Mouse (Mus musculus): ENCODE results near the gene Agtr1a. TPM values are rescaled to one million over a fixed set of nuclear protein-coding genes. Genes with fewer than 3 reads are reported as not detected.

The Agtr1a gene
- polyA plus RNA-seq, 1 experiment = 22.1 TPM

GRCm38 (mm10) chr13:30362048-30362447 is 25.8 kb downstream of the Agtr1a start:
- 91% methylated on average over 6 of the region's 6 CpGs for WGBS

GRCm38 (mm10) chr13:30364097-30364625 is 27.9 kb downstream of the Agtr1a start:
- TF ChIP-seq CTCF (IDR thresholded peaks at IDR 0.05; ENCODE audit: extremely low read depth, insufficient read depth, insufficient read length, insufficient replicate concordance) (no peak), POLR2A (IDR thresholded peaks at IDR 0.05; ENCODE audit: low read depth, low read length) (no peak)
- no peak for DNase-seq (ENCODE audit: low read depth in 1 of 2, low spot score in 2 of 2)
- no peaks in the 10 kb centered on the region for H3K36me3 ChIP-seq (ENCODE audit: control insufficient read depth, insufficient read depth, low read length)
- H3K27me3 ChIP-seq (ENCODE audit: control insufficient read depth, insufficient read depth, low read length) = no peaks in the 10 kb centered on the region; the same call in 1 of the 2 replicates
- H3K4me3 ChIP-seq (ENCODE audit: extremely low read depth, insufficient read depth, insufficient read length) = no peak overlapping the region
- 78% methylated on average over 11 of the region's 11 CpGs for WGBS
- no peaks in the 10 kb centered on the region for H3K4me1 ChIP-seq (ENCODE audit: control insufficient read depth, insufficient read depth, insufficient read length)
- no peak overlapping the region for H3K27ac ChIP-seq (ENCODE audit: insufficient read depth, low read length)

More at GRCm38 (mm10) chr13:30362048-30362447, 25.8 kb downstream of the Agtr1a start:
- TF ChIP-seq POLR2A (IDR thresholded peaks at IDR 0.05; ENCODE audit: low read depth, low read length) (no peak), CTCF (IDR thresholded peaks at IDR 0.05; ENCODE audit: extremely low read depth, insufficient read depth, insufficient read length, insufficient replicate concordance) (no peak)
- Histone ChIP-seq H3K4me1 (ENCODE audit: control insufficient read depth, insufficient read depth, insufficient read length) (no peaks in the 10 kb centered on the region), H3K27ac (ENCODE audit: insufficient read depth, low read length) (no peak overlapping the region), H3K4me3 (ENCODE audit: extremely low read depth, insufficient read depth, insufficient read length) (no peak overlapping the region), H3K27me3 (ENCODE audit: control insufficient read depth, insufficient read depth, low read length) (no peaks in the 10 kb centered on the region; the same call in 1 of the 2 replicates), H3K36me3 (ENCODE audit: control insufficient read depth, insufficient read depth, low read length) (no peaks in the 10 kb centered on the region)
- no peak for DNase-seq (ENCODE audit: low read depth in 1 of 2, low spot score in 2 of 2)

GRCm38 (mm10) chr13:30364780-30365179 is 28.5 kb downstream of the Agtr1a start:
- H3K4me1 ChIP-seq (ENCODE audit: control insufficient read depth, insufficient read depth, insufficient read length) = no peaks in the 10 kb centered on the region
- H3K36me3 ChIP-seq (ENCODE audit: control insufficient read depth, insufficient read depth, low read length) = no peaks in the 10 kb centered on the region
- no peak overlapping the region for H3K4me3 ChIP-seq (ENCODE audit: extremely low read depth, insufficient read depth, insufficient read length)
- H3K27me3 ChIP-seq (ENCODE audit: control insufficient read depth, insufficient read depth, low read length) = no peaks in the 10 kb centered on the region; the same call in 1 of the 2 replicates
- no peak for TF ChIP-seq POLR2A (IDR thresholded peaks at IDR 0.05; ENCODE audit: low read depth, low read length)
- no peak for TF ChIP-seq CTCF (IDR thresholded peaks at IDR 0.05; ENCODE audit: extremely low read depth, insufficient read depth, insufficient read length, insufficient replicate concordance)
- WGBS = 81% methylated on average over 9 of the region's 9 CpGs
- H3K27ac ChIP-seq (ENCODE audit: insufficient read depth, low read length) = peak overlapping the region; percentile 12; the same call in 1 of the 2 replicates
- DNase-seq (ENCODE audit: low read depth in 1 of 2, low spot score in 2 of 2) = no peak

- no peaks in the 10 kb centered on the region; the same call in 1 of the 2 replicates for H3K27me3 ChIP-seq (ENCODE audit: control insufficient read depth, insufficient read depth, low read length)
- 70% methylated on average over 2 of the region's 2 CpGs for WGBS
- no peak for DNase-seq (ENCODE audit: low read depth in 1 of 2, low spot score in 2 of 2)
Observed at GRCm38 (mm10) chr13:30365378-30365777, 29.1 kb downstream of the Agtr1a start.

GRCm38 (mm10) chr13:30368116-30368515 is 31.9 kb downstream of the Agtr1a start:
- WGBS = 73% methylated on average over 8 of the region's 8 CpGs
- no peaks in the 10 kb centered on the region; the same call in 1 of the 2 replicates for H3K27me3 ChIP-seq (ENCODE audit: control insufficient read depth, insufficient read depth, low read length)
- TF ChIP-seq CTCF (IDR thresholded peaks at IDR 0.05; ENCODE audit: extremely low read depth, insufficient read depth, insufficient read length, insufficient replicate concordance) (no peak), POLR2A (IDR thresholded peaks at IDR 0.05; ENCODE audit: low read depth, low read length) (no peak)
- H3K36me3 ChIP-seq (ENCODE audit: control insufficient read depth, insufficient read depth, low read length) = no peaks in the 10 kb centered on the region
- no peak overlapping the region for H3K4me3 ChIP-seq (ENCODE audit: extremely low read depth, insufficient read depth, insufficient read length)
- no peak for DNase-seq (ENCODE audit: low read depth in 1 of 2, low spot score in 2 of 2)
- H3K27ac ChIP-seq (ENCODE audit: insufficient read depth, low read length) = no peak overlapping the region
- no peaks in the 10 kb centered on the region for H3K4me1 ChIP-seq (ENCODE audit: control insufficient read depth, insufficient read depth, insufficient read length)

More at GRCm38 (mm10) chr13:30365378-30365777, 29.1 kb downstream of the Agtr1a start:
- H3K36me3 ChIP-seq (ENCODE audit: control insufficient read depth, insufficient read depth, low read length) = no peaks in the 10 kb centered on the region
- TF ChIP-seq POLR2A (IDR thresholded peaks at IDR 0.05; ENCODE audit: low read depth, low read length) (no peak), CTCF (IDR thresholded peaks at IDR 0.05; ENCODE audit: extremely low read depth, insufficient read depth, insufficient read length, insufficient replicate concordance) (no peak)
- H3K27ac ChIP-seq (ENCODE audit: insufficient read depth, low read length) = no peak overlapping the region
- H3K4me3 ChIP-seq (ENCODE audit: extremely low read depth, insufficient read depth, insufficient read length) = no peak overlapping the region
- H3K4me1 ChIP-seq (ENCODE audit: control insufficient read depth, insufficient read depth, insufficient read length) = no peaks in the 10 kb centered on the region

GRCm38 (mm10) chr13:30368746-30369145 is 32.5 kb downstream of the Agtr1a start:
- Histone ChIP-seq H3K4me1 (ENCODE audit: control insufficient read depth, insufficient read depth, insufficient read length) (no peaks in the 10 kb centered on the region), H3K27ac (ENCODE audit: insufficient read depth, low read length) (no peak overlapping the region), H3K27me3 (ENCODE audit: control insufficient read depth, insufficient read depth, low read length) (no peaks in the 10 kb centered on the region; the same call in 1 of the 2 replicates), H3K36me3 (ENCODE audit: control insufficient read depth, insufficient read depth, low read length) (no peaks in the 10 kb centered on the region), H3K4me3 (ENCODE audit: extremely low read depth, insufficient read depth, insufficient read length) (no peak overlapping the region)
- 79% methylated on average over 2 of the region's 2 CpGs for WGBS
- TF ChIP-seq CTCF (IDR thresholded peaks at IDR 0.05; ENCODE audit: extremely low read depth, insufficient read depth, insufficient read length, insufficient replicate concordance) (no peak), POLR2A (IDR thresholded peaks at IDR 0.05; ENCODE audit: low read depth, low read length) (no peak)
- no peak for DNase-seq (ENCODE audit: low read depth in 1 of 2, low spot score in 2 of 2)

GRCm38 (mm10) chr13:30378868-30379267 is 42.6 kb downstream of the Agtr1a start:
- WGBS = 86% methylated on average over 5 of the region's 5 CpGs
- H3K4me1 ChIP-seq (ENCODE audit: control insufficient read depth, insufficient read depth, insufficient read length) = no peaks in the 10 kb centered on the region
- H3K27ac ChIP-seq (ENCODE audit: insufficient read depth, low read length) = no peak overlapping the region
- TF ChIP-seq POLR2A (IDR thresholded peaks at IDR 0.05; ENCODE audit: low read depth, low read length) (no peak), CTCF (IDR thresholded peaks at IDR 0.05; ENCODE audit: extremely low read depth, insufficient read depth, insufficient read length, insufficient replicate concordance) (no peak)
- H3K36me3 ChIP-seq (ENCODE audit: control insufficient read depth, insufficient read depth, low read length) = no peaks in the 10 kb centered on the region
- DNase-seq (ENCODE audit: low read depth in 1 of 2, low spot score in 2 of 2) = no peak
- H3K27me3 ChIP-seq (ENCODE audit: control insufficient read depth, insufficient read depth, low read length) = no peaks in the 10 kb centered on the region
- H3K4me3 ChIP-seq (ENCODE audit: extremely low read depth, insufficient read depth, insufficient read length) = no peak overlapping the region
